Mouse (Mus musculus) liver, embryonic 11.5 days (tissue): ENCODE measurements around the gene Aoah. TPM values are rescaled to one million over a fixed set of nuclear protein-coding genes. Genes with fewer than 3 reads are reported as not detected.

ENCODE experiments used
- ATAC-seq: fragments of 200-750 bp; cut with Nextera tagmentation; replicated peaks from 2 replicates; pipeline ENCODE4 v1.8.0; 2017; ENCODE audit warnings: moderate number of reproducible peaks, mild to moderate bottlenecking, moderate TSS enrichment, moderate library complexity; ENCODE audit not compliant: low FRiP score
- DNase-seq: peaks from one replicate; pipeline ENCODE4 v3.0.0-alpha.2; 2017; ENCODE audit warnings: low spot score
- H3K27ac ChIP-seq: fragments of 300-500 bp; sonication (generic); 2 replicates; pipeline ENCODE4 v1.5.1; 2014; ENCODE audit warnings: mild to moderate bottlenecking, low read depth, low read length, control low read depth
- H3K27me3 ChIP-seq: fragments of 300-500 bp; sonication (generic); replicated peaks from 2 replicates; pipeline ENCODE4 v1.6.1; 2014; ENCODE audit warnings: low read length, mixed read lengths; ENCODE audit not compliant: control insufficient read depth, insufficient read depth
- H3K36me3 ChIP-seq: fragments of 300-500 bp; sonication (generic); 2 replicates; pipeline ENCODE4 v1.6.1; 2014; ENCODE audit warnings: mild to moderate bottlenecking, low read length, moderate library complexity, mixed read lengths; ENCODE audit not compliant: control insufficient read depth, insufficient read depth
- H3K4me1 ChIP-seq: fragments of 300-500 bp; sonication (generic); replicated peaks from 2 replicates; pipeline ENCODE4 v1.6.1; 2014; ENCODE audit warnings: low read length, mixed read lengths; ENCODE audit not compliant: control insufficient read depth, insufficient read depth
- H3K4me2 ChIP-seq: fragments of 300-500 bp; sonication (generic); 2 replicates; pipeline ENCODE4 v1.6.1; 2014; ENCODE audit warnings: mild to moderate bottlenecking, control low read depth, moderate library complexity
- H3K4me3 ChIP-seq: fragments of 300-500 bp; sonication (generic); 2 replicates; pipeline ENCODE4 v1.5.1; 2014; ENCODE audit warnings: low read depth, low read length, control low read depth
- H3K9ac ChIP-seq: fragments of 300-500 bp; sonication (generic); 2 replicates; pipeline ENCODE4 v1.6.1; 2014; ENCODE audit warnings: low read depth, low read length, control low read depth
- H3K9me3 ChIP-seq: fragments of 300-500 bp; sonication (generic); 2 replicates; pipeline ENCODE4 v1.6.1; 2016; ENCODE audit warnings: low read length, inconsistent platforms, mixed read lengths; ENCODE audit not compliant: control insufficient read depth
- WGBS: fragments of 180-500 bp; shearing (Covaris S2); extraction: QIAGEN DNeasy Blood & Tissue Kit; methylation state at CpG from one replicate; pipeline ENCODE4 v1.1.7; 2014; 5-methylcytosine and 5-hydroxymethylcytosine counted together
- polyA plus RNA-seq: library from polyadenylated mRNA; unstranded; fragments of >200 nt; fragmentation: Nextera tagmentation; extraction: Ambion mirVana; gene quantifications from 2 replicates; pipeline ENCODE4 v1.2.1, GENCODE M21; 2014

Gene Aoah
- polyA plus RNA-seq, 1 experiment from 2014 or later, result 1.6 TPM

DNA sequence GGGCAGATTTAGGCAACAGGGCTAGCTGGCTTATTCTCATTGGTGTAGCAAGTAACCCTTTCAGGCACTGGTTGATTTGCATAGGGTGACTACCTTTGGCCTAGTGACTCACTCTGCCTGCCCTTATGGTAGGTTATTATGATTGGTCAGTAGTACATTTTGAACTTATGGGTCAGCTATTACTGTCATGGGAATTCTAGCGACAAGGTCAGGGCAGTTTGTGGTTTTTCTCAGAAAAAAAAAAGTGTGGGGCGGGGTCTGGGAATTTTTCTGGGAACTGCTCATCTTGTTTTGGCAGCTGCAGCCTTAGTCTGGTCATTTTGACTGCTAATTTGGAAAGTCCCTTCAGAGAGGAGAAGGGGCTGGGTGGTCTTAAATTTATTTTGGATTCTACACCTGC lies 272.1 kb downstream of the Aoah start:
- WGBS, result 64% methylated on average over 2 of the region's 2 CpGs
- H3K4me2 ChIP-seq, result no peak overlapping the region
- no peak overlapping the region for H3K9ac ChIP-seq

DNA sequence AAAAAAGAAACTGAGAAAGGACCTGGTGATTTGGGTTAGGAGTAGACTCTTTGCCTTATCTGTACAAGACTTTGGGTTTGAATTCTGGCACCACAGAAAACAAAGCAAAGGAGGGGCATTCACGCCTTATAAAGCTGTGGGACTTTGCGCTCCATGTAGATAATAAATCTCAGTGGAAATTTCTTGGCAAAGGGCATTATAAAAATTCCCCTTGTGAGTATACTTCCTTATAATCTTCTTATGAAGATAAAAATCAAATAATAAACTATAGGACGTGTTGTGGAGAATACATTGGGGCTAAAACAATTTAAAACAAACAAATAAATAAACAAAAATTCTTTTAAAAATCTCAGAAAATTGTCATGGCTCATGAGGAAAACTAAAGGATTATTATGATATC lies 280.9 kb downstream of the Aoah start, which contains the start of gene Olfr1370:
TSS of gene Olfr1370 (minus strand) at position 101 of the 400 bp plus-strand sequence.
- 78% methylated on average over 3 of the region's 3 CpGs for WGBS
- Histone ChIP-seq H3K4me2 (no peak within 1 kb of the TSS), H3K9me3 (no peaks in the 10 kb centered on the region), H3K36me3 (no peaks in the 10 kb centered on the region), H3K27me3 (no peaks in the 10 kb centered on the region), H3K27ac (no peak within 1 kb of the TSS), H3K9ac (no peak within 1 kb of the TSS), H3K4me1 (no peaks in the 10 kb centered on the region), H3K4me3 (no peak within 1 kb of the TSS)
- DNase-seq (no peak), ATAC-seq (no peak)

More for the DNA sequence above, 272.1 kb downstream of the Aoah start:
- Histone ChIP-seq H3K36me3 (no peaks in the 10 kb centered on the region), H3K9me3 (no peaks in the 10 kb centered on the region), H3K4me1 (no peaks in the 10 kb centered on the region), H3K27me3 (no peaks in the 10 kb centered on the region), H3K4me3 (no peak overlapping the region), H3K27ac (no peak overlapping the region)
- DNase-seq, result no peak
- ATAC-seq, result no peak

DNA sequence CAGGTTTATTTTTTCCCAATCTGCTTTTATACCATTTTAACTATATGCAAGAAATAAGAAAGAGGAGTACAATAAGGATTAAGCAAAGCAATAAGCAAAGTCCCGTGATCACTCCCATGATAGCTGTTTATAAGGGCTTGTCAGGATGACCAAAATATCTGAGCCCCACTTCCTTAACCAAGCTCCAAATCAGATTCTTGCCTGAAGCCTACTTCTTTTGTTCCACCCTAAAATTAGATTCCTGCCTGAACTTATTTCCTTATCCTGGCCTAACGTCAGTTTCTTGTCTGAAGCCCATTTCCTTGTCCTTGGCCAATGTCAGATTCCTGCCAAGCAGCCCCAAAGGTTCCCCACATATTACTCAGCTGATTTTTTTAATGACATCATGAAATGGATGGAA lies 288.8 kb downstream of the Aoah start:
- Histone ChIP-seq H3K4me1 (no peaks in the 10 kb centered on the region), H3K27ac (no peak overlapping the region), H3K9ac (no peak overlapping the region), H3K27me3 (no peaks in the 10 kb centered on the region), H3K4me3 (no peak overlapping the region), H3K4me2 (no peak overlapping the region), H3K36me3 (no peaks in the 10 kb centered on the region), H3K9me3 (no peaks in the 10 kb centered on the region)
- WGBS, result 48% methylated on average over 2 of the region's 2 CpGs
- ATAC-seq (no peak), DNase-seq (no peak)
